Mouse (Mus musculus): ENCODE data around the gene Nlrc5.

DNA sequence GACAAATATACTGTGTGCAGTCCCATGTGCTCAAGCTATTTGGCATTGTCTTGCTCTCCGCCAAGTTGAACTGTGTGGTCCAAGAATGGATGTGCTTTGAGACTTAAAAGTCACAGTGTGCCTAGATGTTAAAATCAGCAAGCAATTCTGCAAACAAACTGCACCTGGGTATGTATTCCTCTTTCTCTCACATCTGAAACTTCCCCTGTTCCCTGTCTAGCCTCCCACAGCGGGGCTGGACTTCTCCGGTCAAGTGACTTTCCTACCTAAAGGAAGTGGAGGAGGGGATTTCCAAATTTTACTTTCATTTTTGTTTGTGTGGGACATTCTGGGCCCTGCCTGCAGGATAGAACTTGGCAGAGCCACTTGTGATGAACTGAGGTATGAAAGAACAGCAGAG lies 9.0 kb downstream of the Nlrc5 start:
- TF ChIP-seq CTCF (IDR thresholded peaks at IDR 0.05; ENCODE audit: low read depth, low read length) (no peak), POLR2A (IDR thresholded peaks at IDR 0.05; ENCODE audit: insufficient read depth, low read length) (no peak)
